Mouse (Mus musculus) midbrain, embryonic 13.5 days (tissue): Measurements from ENCODE around the gene Ints2. TPM values are rescaled to one million over a fixed set of nuclear protein-coding genes. Genes with fewer than 3 reads are reported as not detected.

ENCODE experiments used
- polyA plus RNA-seq: library from polyadenylated mRNA; unstranded; fragments of >200 nt; fragmentation: Nextera tagmentation; extraction: Ambion mirVana; gene quantifications from 2 replicates; pipeline ENCODE4 v1.2.1, GENCODE M21; 2015

Gene Ints2
- polyA plus RNA-seq, 1 experiment from 2014 or later = 37.3 TPM

Other genes with a start within 250 kb of the Ints2 start
- 3.4 and 3.6 TPM in 2 replicates for gene Brip1, start 56.4 kb downstream of the Ints2 start, polyA plus RNA-seq
- 10.0 and 11.3 TPM in 2 replicates for gene Med13, start 100.0 kb upstream of the Ints2 start, polyA plus RNA-seq
- 15.0 and 19.0 TPM in 2 replicates for gene Rnft1, start 227.1 kb upstream of the Ints2 start, polyA plus RNA-seq